ENCODE assay signal across 8 mouse cellular contexts in the genomic region with DNA sequence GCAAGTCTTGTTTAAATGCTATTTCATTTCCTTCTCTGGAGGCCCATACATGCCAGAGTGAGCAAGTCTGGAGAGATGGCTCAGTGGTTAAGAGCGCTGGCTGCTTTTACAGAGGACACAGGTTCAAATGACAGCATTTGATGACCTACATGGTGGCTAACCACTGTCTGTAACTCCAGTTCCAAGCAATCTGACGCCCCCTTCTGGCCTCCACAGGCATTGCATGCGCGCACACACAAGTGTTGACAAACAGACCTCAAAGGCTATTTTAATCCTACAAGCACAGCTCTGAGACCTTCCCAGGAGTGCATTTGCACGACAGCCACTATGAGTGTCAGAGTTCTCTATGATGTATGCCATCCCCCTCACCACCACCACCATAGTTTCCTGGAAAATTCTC.
A peak's percentile ranks its signal among the peaks of the same experiment; 100 is the strongest.
DNase-seq lines count a peak whose midpoint lies in the region; ATAC-seq and TF ChIP-seq lines count a peak whose summit lies in the region.

No protein-coding gene starts in this region.

- intact Hi-C loops in gastrocnemius, adult 2 months (cut with DNase I), result no loop called here

- H3K4me3 ChIP-seq in gastrocnemius, adult 2 months, result no peak overlapping the region
- H3K4me3 ChIP-seq in bone marrow macrophage, adult 2 months (ENCODE audit: insufficient read depth, low read length), result no peak overlapping the region

- peak; percentile 51 for TF ChIP-seq CTCF in gastrocnemius, adult 2 months (IDR thresholded peaks at IDR 0.05)
- TF ChIP-seq CTCF in bone marrow macrophage, adult 2 months (IDR thresholded peaks at IDR 0.05; ENCODE audit: low read depth, low read length), result peak; percentile 36; the same call in 1 of the 2 replicates

- ATAC-seq in megakaryocyte progenitor cell, adult 5-6 weeks (replicated peaks; ENCODE audit: poor library complexity), result peak; percentile 75

- H3K4me1 ChIP-seq in bone marrow macrophage, adult 2 months (ENCODE audit: control insufficient read depth, insufficient read depth, low read length), result no peaks in the 10 kb centered on the region

- no peak for TF ChIP-seq POLR2A in bone marrow macrophage, adult 2 months (IDR thresholded peaks at IDR 0.05; ENCODE audit: borderline replicate concordance, low read depth, low read length)

- H3K27ac ChIP-seq in gastrocnemius, adult 2 months, result no peak overlapping the region
- no peak overlapping the region for H3K27ac ChIP-seq in bone marrow macrophage, adult 2 months (ENCODE audit: insufficient read depth, low read depth, low read length)

- peak; percentile 29 for DNase-seq in gastrocnemius, adult 2 months
- DNase-seq in gastrocnemius, adult 8-10 months (ENCODE audit: low spot score in 2 of 2), result no peak
- DNase-seq in A20 (ENCODE audit: low read depth, low spot score), result peak; percentile 65
- DNase-seq in right cerebral cortex, postnatal 36 days (ENCODE audit: low spot score in 2 of 2), result no peak
- DNase-seq in adrenal gland, adult 18-20 months (ENCODE audit: low spot score in 2 of 2), result no peak
- DNase-seq in cerebellum, postnatal 36 days, result no peak

Comparison
In these comparisons a context has a peak if more than half of its experiments do, and no peak if none do; other contexts are left out.
1. DNase-seq: peak in gastrocnemius, adult 2 months (single experiment) and A20 (single experiment); none in gastrocnemius, adult 8-10 months (0 of 2), right cerebral cortex, postnatal 36 days (0 of 2), adrenal gland, adult 18-20 months (0 of 2) and cerebellum, postnatal 36 days (0 of 2).